Mouse (Mus musculus) retina, embryonic 14.5 days (tissue): ENCODE measurements around the gene Mapt.
"Not testable (repeated sequence)": the region's sequence is repeated elsewhere in the genome, so short reads cannot be mapped to it uniquely, and the experiment has no call there.

Experiments used
- DNase-seq: peaks from one replicate; pipeline ENCODE4 v3.0.0-alpha.2; 2015; ENCODE audit warnings: low spot score

Mapt gene

DNA sequence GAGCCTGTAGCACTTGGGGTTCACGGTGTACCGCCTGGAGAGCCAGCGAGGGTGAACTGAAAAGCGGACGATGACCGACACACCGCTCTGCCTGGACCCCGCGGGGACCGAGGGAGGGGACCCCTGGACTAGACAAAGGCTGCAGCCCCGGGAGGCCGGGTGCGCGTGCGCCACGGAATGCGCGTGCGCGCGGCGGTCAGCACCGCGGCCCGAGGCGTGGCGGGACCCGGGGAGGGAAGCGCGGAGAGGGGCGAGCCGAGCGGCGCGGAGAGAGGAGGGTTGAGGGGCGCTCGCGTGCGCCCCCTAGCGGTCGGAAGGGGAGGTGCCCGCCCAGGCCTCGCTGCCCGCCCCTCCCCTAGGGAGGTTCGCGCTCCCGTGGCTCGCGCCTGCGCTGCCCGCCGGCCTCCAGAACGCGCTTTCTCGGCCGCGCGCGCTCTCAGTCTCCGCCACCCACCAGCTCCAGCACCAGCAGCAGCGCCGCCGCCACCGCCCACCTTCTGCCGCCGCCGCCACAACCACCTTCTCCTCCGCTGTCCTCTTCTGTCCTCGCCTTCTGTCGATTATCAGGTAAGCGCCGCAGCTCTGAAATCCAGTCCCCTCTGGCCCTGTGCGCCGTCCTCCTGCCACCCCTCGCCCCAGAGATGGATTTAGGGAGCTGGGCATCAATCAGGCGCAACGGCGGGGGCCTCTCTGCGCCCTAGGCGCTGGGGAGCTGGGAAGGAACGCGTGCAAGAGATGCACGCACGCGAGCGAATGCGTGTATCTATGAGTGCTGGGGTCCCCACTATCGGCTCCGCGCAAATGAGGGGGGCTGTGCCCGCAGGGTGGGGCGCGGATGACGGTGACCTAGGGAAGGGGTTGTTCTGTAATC is at the start of gene Mapt:
Gene Mapt (plus strand): TSS at position 350 of the 871 bp plus-strand sequence.
- DNase-seq = peak; percentile 96

GRCm38 (mm10) chr11:104182141-104182540 is 49.0 kb upstream of the Mapt start:
- no peak for DNase-seq

DNA sequence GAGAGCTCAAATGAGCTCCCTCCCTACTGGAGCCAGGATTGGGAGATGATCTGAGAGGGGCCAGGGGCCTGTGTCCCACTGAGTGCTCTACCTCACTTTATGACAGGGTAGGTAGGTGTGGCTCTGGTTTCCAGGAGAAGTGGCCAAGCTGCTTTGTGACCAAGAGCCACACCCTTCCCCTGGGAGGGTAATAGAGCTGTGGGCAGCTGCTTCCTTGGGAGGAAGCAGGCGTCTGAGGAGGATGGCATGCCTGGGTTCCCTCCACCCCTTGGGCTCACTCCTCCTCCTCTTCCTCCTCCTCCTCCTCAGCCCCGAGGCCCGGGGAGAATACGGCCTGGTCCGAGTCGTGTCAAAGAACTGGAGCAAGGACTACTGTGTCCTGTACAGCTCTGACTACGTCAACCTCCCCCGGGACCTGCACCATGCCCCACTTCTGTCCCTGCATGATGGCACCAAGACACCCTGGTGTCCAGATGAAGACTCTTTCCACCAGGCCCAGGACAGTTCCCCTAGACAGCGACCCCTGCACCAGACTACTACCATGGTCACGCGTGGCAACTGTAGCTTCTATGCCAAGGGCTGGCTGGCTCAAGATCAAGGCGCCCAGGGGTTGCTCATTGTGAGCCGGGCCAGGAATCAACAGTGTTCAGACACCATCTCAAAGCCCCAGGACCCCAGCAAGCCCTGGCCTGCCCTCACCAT is 44.9 kb upstream of the Mapt start, which contains the start of gene Sppl2c:
Gene Sppl2c (plus strand): TSS at position 193 of the 702 bp plus-strand sequence.
- no peak for DNase-seq

DNA sequence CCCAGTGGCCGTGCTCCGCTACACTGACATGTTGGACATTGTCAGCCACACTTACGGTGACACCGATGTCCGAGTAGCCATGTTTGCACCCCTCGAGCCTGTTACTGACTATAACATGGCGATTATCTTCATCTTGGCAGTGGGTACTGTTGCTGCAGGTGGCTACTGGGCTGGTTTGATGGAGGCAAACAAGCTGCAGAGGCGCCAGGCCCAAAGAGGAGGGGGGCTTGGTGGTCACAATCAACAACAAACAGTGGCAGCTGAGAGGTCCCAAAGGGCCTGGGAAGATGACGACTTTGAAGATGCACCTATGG is 44.4 kb upstream of the Mapt start:
- DNase-seq = no peak

- DNase-seq = no peak
These were observed 43.4 kb upstream of the Mapt start for GRCm38 (mm10) chr11:104187766-104188165.

DNA sequence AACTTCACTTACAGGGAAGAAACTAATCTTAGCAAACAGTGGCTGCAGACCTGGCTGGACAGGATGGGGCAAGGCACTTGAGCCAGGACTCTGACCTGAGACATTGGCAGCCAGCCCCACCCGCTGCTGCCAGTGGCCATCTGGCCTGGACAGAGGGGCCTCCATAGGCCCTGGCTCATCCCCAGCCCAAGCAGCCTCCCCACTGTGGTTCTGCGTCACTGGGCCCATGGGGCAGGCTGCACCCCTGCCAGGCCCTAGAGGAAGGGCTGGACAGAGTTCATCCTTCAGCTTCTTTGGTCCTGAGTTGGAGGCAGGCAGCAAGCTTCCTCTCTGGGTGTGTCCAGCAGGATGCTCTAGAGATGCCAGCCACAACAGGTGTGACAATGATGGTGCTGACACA is 41.2 kb upstream of the Mapt start:
- DNase-seq = no peak

GRCm38 (mm10) chr11:104195382-104195781 is 35.8 kb upstream of the Mapt start:
- DNase-seq = no peak

DNA sequence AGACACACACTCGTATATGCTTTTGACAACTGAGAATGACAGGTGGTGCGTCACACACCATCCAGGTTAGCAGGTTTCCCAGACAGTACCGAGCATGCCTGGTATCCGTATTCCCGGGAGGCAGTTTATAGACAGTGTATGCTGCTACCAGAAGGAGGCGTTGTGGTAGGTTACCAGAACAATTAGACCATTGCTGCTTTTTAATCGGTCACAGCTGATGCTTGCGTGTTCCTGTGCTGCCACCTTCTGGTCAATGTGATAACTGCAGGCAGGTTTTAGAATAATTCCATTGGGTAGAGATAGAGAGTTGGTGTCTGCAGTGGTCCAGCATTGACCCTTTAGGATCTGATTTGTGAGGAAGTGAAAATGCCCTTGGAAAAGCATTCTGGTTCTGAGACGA is 35.4 kb upstream of the Mapt start:
- peak; percentile 96 for DNase-seq

DNA sequence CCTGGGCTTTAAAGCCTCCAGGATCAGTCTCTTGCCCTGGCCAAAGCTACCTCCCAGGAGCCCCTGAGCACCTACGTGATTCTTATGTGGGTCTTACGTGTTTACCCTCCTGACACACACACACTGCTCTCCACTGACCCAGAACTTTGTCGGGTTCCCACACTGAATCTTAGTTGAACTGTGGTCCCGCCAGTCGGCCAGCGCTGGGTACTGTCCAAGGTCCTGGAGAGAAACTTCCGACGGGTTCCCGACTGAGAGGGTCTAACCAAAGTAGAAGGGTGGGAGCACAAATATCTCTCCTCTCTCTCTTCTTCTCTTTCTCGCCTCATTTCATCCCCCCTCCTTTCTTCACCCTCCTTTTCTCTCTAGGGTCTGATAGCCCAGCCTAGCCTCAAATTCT is 33.3 kb upstream of the Mapt start:
- peak; percentile 58 for DNase-seq

DNA sequence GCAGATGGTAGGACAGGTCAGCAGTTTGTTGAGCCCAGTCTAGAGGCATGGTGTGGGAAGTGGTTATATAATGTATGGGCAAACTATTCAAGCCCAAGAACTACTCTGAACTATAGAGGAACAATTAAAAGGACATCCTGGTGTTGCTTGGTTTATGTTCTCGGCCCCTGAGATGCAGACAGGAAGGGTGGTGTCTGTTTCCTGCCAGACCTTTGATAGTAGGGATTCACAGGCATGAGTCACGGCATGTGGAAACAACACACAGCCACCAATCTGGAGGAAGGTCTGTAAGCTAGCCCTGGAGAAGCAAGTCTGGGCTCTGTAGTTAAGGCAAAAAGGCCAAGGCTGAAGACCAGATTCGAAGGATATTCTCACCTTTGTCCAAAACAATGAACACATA is 27.9 kb upstream of the Mapt start:
- DNase-seq = no peak

- no peak for DNase-seq
These were observed 24.6 kb upstream of the Mapt start for GRCm38 (mm10) chr11:104206573-104206972.

DNA sequence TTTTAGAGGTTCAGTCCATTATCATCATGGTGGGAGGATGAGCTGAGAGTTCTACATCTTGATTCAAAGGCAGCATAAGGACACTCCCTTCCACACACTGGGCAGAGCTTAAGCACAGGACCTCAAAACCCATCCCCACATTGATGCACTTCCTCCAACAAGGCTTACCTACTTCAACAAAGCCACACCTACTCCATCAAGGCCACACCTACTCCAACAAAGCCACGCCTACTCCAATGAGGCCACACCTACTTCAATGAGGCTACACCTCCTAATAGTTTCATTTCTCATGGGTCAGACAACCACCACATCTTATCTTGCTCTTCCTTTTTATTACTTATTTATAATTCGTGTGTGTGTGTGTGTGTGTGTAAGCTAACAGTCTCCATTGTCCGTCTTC is 22.1 kb upstream of the Mapt start:
- DNase-seq = no peak

GRCm38 (mm10) chr11:104211251-104211650 is 19.9 kb upstream of the Mapt start:
- DNase-seq = no peak

GRCm38 (mm10) chr11:104214128-104214527 is 17.1 kb upstream of the Mapt start:
- DNase-seq = not testable (repeated sequence)

- DNase-seq = no peak
These were observed 13.1 kb upstream of the Mapt start for GRCm38 (mm10) chr11:104218075-104218474.

DNA sequence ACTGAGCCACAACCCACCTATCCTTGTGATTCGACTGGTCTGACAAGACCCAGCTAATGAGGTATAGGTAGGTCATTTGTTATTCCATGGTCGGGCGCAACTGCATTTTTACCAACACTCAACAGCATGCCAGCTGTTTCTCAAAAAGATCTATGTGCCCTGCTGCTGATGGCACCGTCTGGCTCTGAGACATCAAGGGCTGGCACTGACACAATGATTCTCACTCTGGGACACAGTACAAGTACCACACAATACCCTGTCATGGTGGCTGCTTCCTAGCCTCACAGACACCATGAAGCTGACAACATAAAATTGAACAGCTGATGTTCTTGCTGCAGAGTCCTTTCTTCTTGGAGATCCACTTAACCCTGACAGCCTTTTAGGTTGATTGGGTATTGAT is 10.9 kb upstream of the Mapt start:
- DNase-seq = no peak

- no peak for DNase-seq
These were observed 9.4 kb upstream of the Mapt start for GRCm38 (mm10) chr11:104221751-104222150.

GRCm38 (mm10) chr11:104223301-104223700 is 7.9 kb upstream of the Mapt start:
- DNase-seq = no peak

GRCm38 (mm10) chr11:104229391-104229790 is 1.8 kb upstream of the Mapt start:
- DNase-seq = no peak

- DNase-seq = peak; percentile 46
These were observed 968 bp upstream of the Mapt start for GRCm38 (mm10) chr11:104230066-104230778.

- DNase-seq = peak; percentile 58
These were observed 1.2 kb downstream of the Mapt start for GRCm38 (mm10) chr11:104232141-104233061.

- peak; percentile 10 for DNase-seq
These were observed 1.9 kb downstream of the Mapt start for GRCm38 (mm10) chr11:104233101-104233500.
